9 mouse cellular contexts compared by ENCODE assay signal in genomic region chr9:122837680-122838079, GRCm38 (mm10). TPM values are rescaled to one million over a fixed set of nuclear protein-coding genes. Genes with fewer than 3 reads are reported as not detected.
A peak's percentile ranks its signal among the peaks of the same experiment; 100 is the strongest.
DNase-seq lines count a peak whose midpoint lies in the region; ATAC-seq and TF ChIP-seq lines count a peak whose summit lies in the region.
"Had no signal": no experiment of that assay in that cellular context is flagged by ENCODE, and none has a peak within 500 bp of the region (broad histone marks: within the 10 kb centered on the region; RNA-seq: fewer than 3 reads in every experiment).

No protein-coding gene starts in this region.

- ATAC-seq in hindbrain, postnatal 0 days: 0 out of 2 replicates have a peak, but pooled peaks have one; percentile 53
- ATAC-seq in liver, embryonic 14.5 days (ENCODE audit: insufficient read depth): no peak

- 0 out of 2 replicates have a peak, but pooled peaks have one; percentile 25 for TF ChIP-seq EP300 in ES-Bruce4 (IDR thresholded peaks at IDR 0.05; ENCODE audit: insufficient read depth, low read depth, low read length)
- no peak for TF ChIP-seq EP300 in liver, embryonic 14.5 days (IDR thresholded peaks at IDR 0.05; ENCODE audit: low read depth)

- no peak overlapping the region for H3K9ac ChIP-seq in ES-Bruce4 (ENCODE audit: low read depth, poor library complexity, severe bottlenecking)
- no peak overlapping the region for H3K9ac ChIP-seq in hindbrain, postnatal 0 days (replicated peaks; ENCODE audit: low read length)
- no peak overlapping the region for H3K9ac ChIP-seq in liver, embryonic 14.5 days (replicated peaks)

- WGBS in hindbrain, postnatal 0 days: 26% methylated on average over 16 of the region's 16 CpGs
- WGBS in liver, embryonic 14.5 days (ENCODE audit: insufficient replicate concordance): 30% methylated on average over 16 of the region's 16 CpGs
- WGBS in small intestine, adult 2 months: 44% methylated on average over 16 of the region's 16 CpGs

- no peak overlapping the region for H3K4me2 ChIP-seq in hindbrain, postnatal 0 days (ENCODE audit: low read depth, low read length)
- H3K4me2 ChIP-seq in liver, embryonic 14.5 days (ENCODE audit: low read depth): no peak overlapping the region

- no peaks in the 10 kb centered on the region for H3K27me3 ChIP-seq in ES-Bruce4 (ENCODE audit: control insufficient read depth, insufficient read depth, low read length, poor library complexity, severe bottlenecking)
- H3K27me3 ChIP-seq in hindbrain, postnatal 0 days (ENCODE audit: insufficient read depth, low read length): no peaks in the 10 kb centered on the region
- no peaks in the 10 kb centered on the region for H3K27me3 ChIP-seq in liver, embryonic 14.5 days (ENCODE audit: control insufficient read depth, insufficient read depth, low read length)
- H3K27me3 ChIP-seq in small intestine, adult 2 months (ENCODE audit: control insufficient read depth, insufficient read depth, low read length): no peaks in the 10 kb centered on the region

- H3K4me1 ChIP-seq in ES-Bruce4 (ENCODE audit: control insufficient read depth, insufficient read depth, low read length): peaks cover 2% of the 10 kb centered on the region
- H3K4me1 ChIP-seq in hindbrain, postnatal 0 days (ENCODE audit: insufficient read depth, low read length): peaks cover 8% of the 10 kb centered on the region; the same call in 1 of the 2 replicates
- no peaks in the 10 kb centered on the region for H3K4me1 ChIP-seq in liver, embryonic 14.5 days (replicated peaks; ENCODE audit: control insufficient read depth in 2 of 2, insufficient read depth in 2 of 2, low read length in 1 of 2)
- no peaks in the 10 kb centered on the region; the same call in 1 of the 2 replicates for H3K4me1 ChIP-seq in small intestine, adult 2 months (ENCODE audit: control insufficient read depth, insufficient read depth, insufficient read length, low read length)

- H3K9me3 ChIP-seq in ES-Bruce4 (replicated peaks; ENCODE audit: control insufficient read depth, insufficient read depth, low read length, poor library complexity, severe bottlenecking): peaks cover 3% of the 10 kb centered on the region
- H3K9me3 ChIP-seq in hindbrain, postnatal 0 days (ENCODE audit: low read length): no peaks in the 10 kb centered on the region
- no peaks in the 10 kb centered on the region for H3K9me3 ChIP-seq in liver, embryonic 14.5 days (ENCODE audit: control insufficient read depth, low read length)

- no peak overlapping the region for H3K27ac ChIP-seq in ES-Bruce4 (ENCODE audit: insufficient read depth, low read length)
- H3K27ac ChIP-seq in hindbrain, postnatal 0 days: no peak overlapping the region
- H3K27ac ChIP-seq in liver, embryonic 14.5 days: no peak overlapping the region
- no peak overlapping the region for H3K27ac ChIP-seq in small intestine, adult 2 months (ENCODE audit: insufficient read depth, low read depth, low read length)

- H3K4me3 ChIP-seq in ES-Bruce4 (ENCODE audit: low read depth, low read length): no peak overlapping the region
- no peak overlapping the region for H3K4me3 ChIP-seq in hindbrain, postnatal 0 days (ENCODE audit: low read length)
- no peak overlapping the region for H3K4me3 ChIP-seq in liver, embryonic 14.5 days (ENCODE audit: insufficient read depth in 1 of 2, low read depth in 2 of 2, low read length in 2 of 2)
- H3K4me3 ChIP-seq in small intestine, adult 2 months (ENCODE audit: low read depth, low read length): no peak overlapping the region

- DNase-seq in gastrocnemius, postnatal 10 days: peak; percentile 42
- DNase-seq in gastrocnemius, adult 18-20 months (ENCODE audit: low spot score): no peak
- DNase-seq in embryo, embryonic 10.5 days (ENCODE audit: low spot score): peak; percentile 41
- peak; percentile 40 for DNase-seq in hindbrain, postnatal 0 days (ENCODE audit: low spot score)
- DNase-seq in liver, embryonic 14.5 days (ENCODE audit: low read depth in 3 of 3, low spot score in 3 of 3): no peak
- DNase-seq in frontal cortex, postnatal 36 days (ENCODE audit: low spot score in 2 of 2): no peak

- TF ChIP-seq POLR2A in ES-Bruce4 (IDR thresholded peaks at IDR 0.05; ENCODE audit: insufficient read depth, low read length): no peak
- no peak for TF ChIP-seq POLR2A in small intestine, adult 2 months (IDR thresholded peaks at IDR 0.05; ENCODE audit: low read depth, low read length)

- TF ChIP-seq CTCF in ES-Bruce4 (IDR thresholded peaks at IDR 0.05; ENCODE audit: low read depth, low read length): peak; percentile 88
- peak; percentile 50 for TF ChIP-seq CTCF in hindbrain, postnatal 0 days (IDR thresholded peaks at IDR 0.05; ENCODE audit: low read depth)
- TF ChIP-seq CTCF in liver, embryonic 14.5 days (IDR thresholded peaks at IDR 0.05; ENCODE audit: low read depth): peak; percentile 50
- 0 out of 2 replicates have a peak, but pooled peaks have one; percentile 14 for TF ChIP-seq CTCF in small intestine, adult 2 months (IDR thresholded peaks at IDR 0.05; ENCODE audit: extremely low read depth, insufficient read length, insufficient replicate concordance, low read depth, low read length)

- H3K36me3 ChIP-seq in ES-Bruce4 (ENCODE audit: control insufficient read depth, insufficient read depth, low read length, poor library complexity, severe bottlenecking): no peaks in the 10 kb centered on the region
- H3K36me3 ChIP-seq in hindbrain, postnatal 0 days (ENCODE audit: insufficient read depth, low read length): peaks cover 8% of the 10 kb centered on the region; the same call in 1 of the 2 replicates
- H3K36me3 ChIP-seq in liver, embryonic 14.5 days (replicated peaks; ENCODE audit: control insufficient read depth, insufficient read depth, low read depth): no peaks in the 10 kb centered on the region
- H3K36me3 ChIP-seq in small intestine, adult 2 months (ENCODE audit: control insufficient read depth, insufficient read depth, low read length): peaks cover 5% of the 10 kb centered on the region

RNA-seq across cellular contexts. Expression of gene Gm35549, which starts 6.2 kb away (rescaled TPM):
- total RNA-seq in gastrocnemius, postnatal 10 days (2021): not detected
- not detected for total RNA-seq in gastrocnemius, adult 18-20 months (2021)
- polyA plus RNA-seq in ES-Bruce4 (2011; ENCODE audit: insufficient read depth, insufficient read length, low read depth, missing spikeins): not detected in 2 replicates
- not detected in 2 replicates for total RNA-seq in hindbrain, postnatal 0 days (2014; rRNA removed)
- polyA plus RNA-seq in hindbrain, postnatal 0 days (2015; fragmentation: Nextera tagmentation; extraction: Ambion mirVana): 0.30 TPM in 1 of 2 replicates, not detected in the other
- polyA plus RNA-seq in liver, embryonic 14.5 days (2012; rRNA removed): not detected in 2 replicates
- polyA plus RNA-seq in liver, embryonic 14.5 days (2014; fragmentation: Nextera tagmentation; extraction: Ambion mirVana): not detected in 2 replicates
- polyA plus RNA-seq in small intestine, adult 2 months (2012; rRNA removed): not detected in 2 replicates
- total RNA-seq: hematopoietic stem cell, adult 5-6 weeks had no signal

RNA-seq across cellular contexts. Expression of gene Zfp445, which starts 28.1 kb away (rescaled TPM):
- total RNA-seq in gastrocnemius, postnatal 10 days (2021): 10 to 100 TPM; 46.6 to 60.7 TPM
- 10 to 100 TPM; 34.8 to 35.6 TPM for total RNA-seq in gastrocnemius, adult 18-20 months (2021)
- 92.4 and 107 TPM in 2 replicates for polyA plus RNA-seq in ES-Bruce4 (2011; ENCODE audit: insufficient read depth, insufficient read length, low read depth, missing spikeins)
- 138 and 155 TPM in 2 replicates for total RNA-seq in hindbrain, postnatal 0 days (2014; rRNA removed)
- 63.3 and 68.1 TPM in 2 replicates for polyA plus RNA-seq in hindbrain, postnatal 0 days (2015; fragmentation: Nextera tagmentation; extraction: Ambion mirVana)
- polyA plus RNA-seq in liver, embryonic 14.5 days (2012; rRNA removed): 16.0 and 18.0 TPM in 2 replicates
- polyA plus RNA-seq in liver, embryonic 14.5 days (2014; fragmentation: Nextera tagmentation; extraction: Ambion mirVana): 13.7 and 14.1 TPM in 2 replicates
- 3.7 and 9.2 TPM in 2 replicates for polyA plus RNA-seq in small intestine, adult 2 months (2012; rRNA removed)

RNA-seq across cellular contexts. Expression of gene Tcaim, which starts 32.3 kb away (rescaled TPM):
- total RNA-seq in gastrocnemius, postnatal 10 days (2021): 10 to 100 TPM; 21.9 to 25.0 TPM
- total RNA-seq in gastrocnemius, adult 18-20 months (2021): 10 to 100 TPM; 23.3 to 25.0 TPM
- polyA plus RNA-seq in ES-Bruce4 (2011; ENCODE audit: insufficient read depth, insufficient read length, low read depth, missing spikeins): 8.0 and 11.0 TPM in 2 replicates
- total RNA-seq in hindbrain, postnatal 0 days (2014; rRNA removed): 8.4 and 13.5 TPM in 2 replicates
- polyA plus RNA-seq in hindbrain, postnatal 0 days (2015; fragmentation: Nextera tagmentation; extraction: Ambion mirVana): 6.7 and 7.1 TPM in 2 replicates
- polyA plus RNA-seq in liver, embryonic 14.5 days (2012; rRNA removed): 1.4 TPM in 2 replicates
- polyA plus RNA-seq in liver, embryonic 14.5 days (2014; fragmentation: Nextera tagmentation; extraction: Ambion mirVana): 2.0 and 2.1 TPM in 2 replicates
- 0.42 and 0.79 TPM in 2 replicates for polyA plus RNA-seq in small intestine, adult 2 months (2012; rRNA removed)

RNA-seq across cellular contexts. Expression of gene Zkscan7, which starts 47.8 kb away (rescaled TPM):
- total RNA-seq in gastrocnemius, postnatal 10 days (2021): 1 to 10 TPM; 4.9 to 6.1 TPM
- 1 to 10 TPM; 3.2 to 4.1 TPM for total RNA-seq in gastrocnemius, adult 18-20 months (2021)
- polyA plus RNA-seq in ES-Bruce4 (2011; ENCODE audit: insufficient read depth, insufficient read length, low read depth, missing spikeins): 3.1 and 3.6 TPM in 2 replicates
- total RNA-seq in hindbrain, postnatal 0 days (2014; rRNA removed): 4.5 and 6.3 TPM in 2 replicates
- polyA plus RNA-seq in hindbrain, postnatal 0 days (2015; fragmentation: Nextera tagmentation; extraction: Ambion mirVana): 1.3 and 1.9 TPM in 2 replicates
- 0.80 and 0.85 TPM in 2 replicates for polyA plus RNA-seq in liver, embryonic 14.5 days (2012; rRNA removed)
- polyA plus RNA-seq in liver, embryonic 14.5 days (2014; fragmentation: Nextera tagmentation; extraction: Ambion mirVana): 0.22 and 0.34 TPM in 2 replicates
- 1.0 and 1.9 TPM in 2 replicates for polyA plus RNA-seq in small intestine, adult 2 months (2012; rRNA removed)

Comparison
In these comparisons a context has a peak if more than half of its experiments do, and no peak if none do; other contexts are left out.
1. DNase-seq: peak in gastrocnemius, postnatal 10 days (single experiment), embryo, embryonic 10.5 days (single experiment) and hindbrain, postnatal 0 days (single experiment); none in gastrocnemius, adult 18-20 months (single experiment), liver, embryonic 14.5 days (0 of 3) and frontal cortex, postnatal 36 days (0 of 2).
2. CTCF ChIP-seq: peak in every context shown above with its lines; median percentile 88 in ES-Bruce4; 50 in hindbrain, postnatal 0 days; 50 in liver, embryonic 14.5 days; 14 in small intestine, adult 2 months.